Mouse (Mus musculus) skeletal muscle tissue, postnatal 0 days (tissue): Measurements from ENCODE around the gene Abhd14a. TPM values are rescaled to one million over a fixed set of nuclear protein-coding genes. Genes with fewer than 3 reads are reported as not detected.

Experiments used
- polyA plus RNA-seq: library from polyadenylated mRNA; unstranded; fragments of >200 nt; fragmentation: Nextera tagmentation; extraction: Ambion mirVana; gene quantifications from 2 replicates; pipeline ENCODE4 v1.2.1, GENCODE M21; 2015

Gene Abhd14a
- polyA plus RNA-seq: 20.9 and 25.1 TPM in 2 replicates

DNA sequence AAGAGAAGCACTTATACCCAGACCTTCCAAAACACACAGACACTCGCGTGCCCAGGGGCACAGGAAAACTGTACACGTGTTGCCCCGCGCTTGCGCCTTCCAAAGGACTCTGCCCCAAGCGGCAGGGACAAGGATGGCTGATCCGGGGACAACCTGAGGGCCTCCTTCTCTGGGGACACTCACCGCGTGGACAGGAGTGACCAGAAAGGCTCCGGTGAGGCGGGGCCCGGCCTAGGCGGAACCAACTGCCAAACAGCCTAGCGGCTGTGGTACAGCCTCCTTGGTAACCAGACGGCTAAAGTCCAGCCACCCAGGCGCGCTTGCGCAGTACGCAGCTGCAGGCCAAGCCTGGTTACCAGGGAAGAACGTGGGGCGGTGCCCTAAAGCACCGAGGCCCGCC is at the start of gene Abhd14a, which contains the start of gene Abhd14b:
Gene Abhd14a (minus strand): TSS at position 331 of the 400 bp plus-strand sequence.
Gene Abhd14b (plus strand): TSS at position 112 of the 400 bp plus-strand sequence.

DNA sequence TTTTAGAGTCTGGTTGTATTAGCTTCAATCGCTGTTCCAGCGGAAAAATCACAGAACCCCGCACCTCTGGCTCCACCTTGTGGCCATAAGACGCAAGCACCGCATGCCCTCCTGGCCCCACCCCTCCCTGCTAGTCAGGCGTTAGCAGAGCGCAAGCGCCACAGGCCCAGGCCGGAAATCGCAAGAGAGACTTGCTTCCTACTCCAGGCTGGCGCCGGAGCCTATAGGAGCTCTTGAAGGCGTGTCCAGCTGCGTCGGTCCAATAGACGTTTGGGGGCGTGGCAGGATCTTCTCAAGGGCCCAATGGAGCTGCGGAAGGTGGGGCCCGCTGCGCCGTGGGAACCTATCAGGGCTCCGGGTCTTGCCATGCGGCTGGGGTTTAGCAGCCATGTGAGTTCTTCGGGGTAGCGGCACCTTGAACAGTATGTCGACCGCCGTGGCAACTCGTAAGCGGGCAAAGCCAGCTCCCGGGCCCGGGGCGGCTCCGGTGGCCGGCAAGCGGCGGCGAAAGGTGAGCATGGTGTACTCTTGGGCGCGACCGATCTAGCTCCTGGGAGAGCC is 29.5 kb upstream of the Abhd14a start, which contains the start of gene Parp3:
Gene Parp3 (minus strand): TSS at position 26 of the 561 bp plus-strand sequence.

DNA sequence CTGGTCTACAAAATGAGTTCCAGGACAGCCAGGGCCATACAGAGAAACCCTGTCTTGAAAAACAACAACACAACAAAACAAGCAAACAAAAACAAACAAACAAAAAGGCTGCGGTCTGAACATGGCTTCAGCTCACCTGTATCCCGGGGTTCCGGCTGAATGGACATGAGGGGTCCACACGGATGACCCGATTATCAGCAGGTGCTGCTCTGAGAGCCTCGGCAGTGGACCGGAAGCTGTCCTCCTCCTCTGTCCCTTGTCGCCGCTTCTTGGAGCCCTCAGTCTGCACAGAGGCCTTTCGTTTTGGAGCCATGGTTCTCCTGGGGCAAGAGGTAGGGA is 28.2 kb upstream of the Abhd14a start, which contains the start of gene Rrp9:
Gene Rrp9 (plus strand): TSS at position 301 of the 339 bp plus-strand sequence.

DNA sequence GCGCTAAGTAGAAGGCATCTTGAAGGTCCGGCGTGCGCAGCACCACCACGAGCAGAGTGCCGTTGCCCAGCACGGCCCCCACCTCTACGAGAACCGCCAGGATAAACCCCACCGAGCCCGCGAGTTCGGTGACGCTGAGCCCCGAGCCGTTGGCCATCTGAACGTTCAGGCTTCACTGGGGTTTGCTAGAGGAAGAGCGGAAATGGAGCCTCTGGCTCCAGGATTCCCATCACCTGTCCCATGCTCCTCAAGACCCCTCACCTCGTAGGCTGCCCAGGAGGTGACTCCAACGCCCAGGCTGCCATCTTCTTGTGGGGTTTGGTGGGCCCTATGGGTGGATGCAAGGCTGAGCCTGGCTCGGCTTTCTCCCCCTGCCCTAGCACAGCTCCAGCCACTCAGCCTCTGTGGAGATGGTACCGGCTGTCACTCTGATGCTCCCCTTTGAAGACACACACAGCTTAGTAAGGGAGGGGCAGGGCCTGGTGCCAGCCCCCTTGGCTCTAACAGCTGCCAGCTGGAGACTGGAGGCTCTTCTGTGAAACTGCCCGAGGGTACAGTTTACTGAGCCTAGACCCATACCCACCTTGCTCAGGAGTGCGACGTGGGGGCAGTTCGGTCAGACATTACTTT is 18.2 kb upstream of the Abhd14a start, which contains the start of gene Gpr62:
Gene Gpr62 (minus strand): TSS at position 368 of the 630 bp plus-strand sequence.

DNA sequence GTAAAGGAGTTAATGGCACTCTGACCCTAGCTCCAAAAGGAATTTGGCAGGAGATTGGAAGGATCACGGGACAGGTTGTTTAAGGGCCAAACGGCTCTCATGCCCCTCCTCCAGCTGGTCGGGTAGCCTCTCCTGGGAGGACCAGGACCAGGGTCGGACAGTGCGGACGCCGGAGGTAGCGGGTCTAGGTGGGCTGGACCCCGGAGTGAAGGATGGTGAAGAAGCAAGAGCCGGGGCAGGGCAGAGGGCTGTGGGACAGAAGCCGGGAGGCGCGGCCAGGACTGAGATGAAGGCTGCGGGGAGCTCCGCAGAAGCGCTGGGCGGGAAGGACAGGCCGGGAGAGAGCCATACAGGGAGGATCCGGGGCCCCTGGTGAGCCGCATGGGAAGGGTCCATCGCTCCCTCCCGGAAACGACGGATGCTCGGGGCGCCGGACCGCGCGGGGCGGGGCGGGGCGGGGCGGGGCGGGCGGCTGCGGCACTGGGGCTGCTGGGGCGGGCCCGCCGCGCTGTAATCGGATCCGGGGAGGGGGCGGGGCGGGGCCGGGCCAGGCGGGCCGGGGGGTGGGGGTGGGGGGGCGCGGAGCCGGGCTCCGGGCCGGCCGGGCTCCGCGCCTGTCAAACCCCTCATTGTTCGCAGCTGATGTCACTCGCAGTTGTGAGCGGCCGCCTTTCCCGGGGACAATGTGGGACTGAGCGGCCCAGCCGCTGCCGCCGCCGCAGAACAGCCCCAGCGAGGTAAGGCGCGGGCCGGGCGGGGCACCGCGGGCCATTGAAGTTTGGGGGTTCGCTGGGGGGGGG is 6.0 kb upstream of the Abhd14a start, which contains the start of gene Pcbp4:
Gene Pcbp4 (plus strand): TSS at position 21 of the 800 bp plus-strand sequence.

DNA sequence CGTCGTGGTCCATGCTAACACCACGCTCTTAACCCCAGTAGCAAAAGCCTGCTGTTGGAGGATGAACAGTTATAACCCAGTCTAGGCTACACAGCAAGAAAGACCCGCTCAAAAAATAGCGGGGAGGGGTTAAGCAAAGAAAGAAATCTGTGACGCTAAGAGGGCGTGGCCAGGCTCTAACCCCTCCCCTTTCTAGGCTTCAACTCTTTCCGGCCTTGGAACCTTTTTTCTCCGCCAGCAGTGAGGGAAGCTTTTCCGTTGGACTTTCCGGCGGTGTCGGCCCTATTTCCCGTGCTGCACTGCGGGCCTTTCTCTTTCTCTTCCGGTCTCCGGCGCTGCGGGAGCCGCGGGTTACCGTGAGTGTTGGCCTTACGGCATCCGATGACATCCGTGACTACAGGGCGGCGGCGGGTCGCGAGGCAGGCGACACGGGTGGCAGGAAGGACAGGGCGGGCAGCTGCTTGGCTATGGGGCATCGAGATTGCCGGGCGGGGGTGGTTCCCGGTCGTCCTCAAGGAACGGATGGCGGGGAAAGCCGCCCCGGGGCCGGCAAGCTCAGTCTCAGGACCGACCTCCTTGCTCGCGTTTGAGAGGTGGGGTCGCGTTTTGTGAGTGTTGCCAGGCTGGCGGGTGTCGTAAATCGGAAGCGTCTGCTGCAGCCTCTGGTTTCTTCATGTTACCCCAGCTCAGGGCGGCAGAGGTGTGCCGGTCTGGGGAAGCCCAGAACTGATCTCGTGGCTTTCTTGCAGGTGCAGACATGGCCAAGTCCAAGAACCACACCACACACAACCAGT is 18.1 kb downstream of the Abhd14a start, which contains the start of gene Rpl29:
Gene Rpl29 (plus strand): TSS at position 234 of the 794 bp plus-strand sequence.

Other genes starting within 250 kb of the Abhd14a start
- gene Ppm1m, start 247.9 kb downstream of the Abhd14a start, polyA plus RNA-seq: 13.1 and 28.8 TPM in 2 replicates
- gene Twf2, start 244.6 kb downstream of the Abhd14a start, polyA plus RNA-seq: 127 TPM in 2 replicates
- 0.08 and 0.09 TPM in 2 replicates for gene Tlr9, start 225.1 kb downstream of the Abhd14a start, polyA plus RNA-seq
- 171 and 204 TPM in 2 replicates for gene Alas1, start 199.0 kb downstream of the Abhd14a start, polyA plus RNA-seq
- gene Poc1a, start 166.6 kb downstream of the Abhd14a start, polyA plus RNA-seq: 4.8 and 6.3 TPM in 2 replicates
- gene Dusp7, start 79.0 kb downstream of the Abhd14a start, polyA plus RNA-seq: 6.7 and 9.3 TPM in 2 replicates
- 557 and 573 TPM in 2 replicates for gene Rpl29, start 18.2 kb downstream of the Abhd14a start, polyA plus RNA-seq
- gene Acy1, start 9.4 kb downstream of the Abhd14a start, polyA plus RNA-seq: 10.5 and 13.0 TPM in 2 replicates
- gene Abhd14b, start 219 bp downstream of the Abhd14a start, polyA plus RNA-seq: 6.3 and 9.0 TPM in 2 replicates
- gene Pcbp4, start 5.6 kb upstream of the Abhd14a start, polyA plus RNA-seq: 38.6 and 45.3 TPM in 2 replicates
- 0.42 and 0.55 TPM in 2 replicates for gene Gpr62, start 18.3 kb upstream of the Abhd14a start, polyA plus RNA-seq
- 14.6 and 19.1 TPM in 2 replicates for gene Rrp9, start 28.3 kb upstream of the Abhd14a start, polyA plus RNA-seq
- 12.1 and 16.3 TPM in 2 replicates for gene Parp3, start 29.3 kb upstream of the Abhd14a start, polyA plus RNA-seq
- gene Iqcf1, start 52.3 kb upstream of the Abhd14a start, polyA plus RNA-seq: not detected in 2 replicates
- not detected in 2 replicates for gene Iqcf5, start 66.9 kb upstream of the Abhd14a start, polyA plus RNA-seq
- not detected in 2 replicates for gene Iqcf3, start 114.0 kb upstream of the Abhd14a start, polyA plus RNA-seq
- not detected in 2 replicates for gene Iqcf4, start 123.3 kb upstream of the Abhd14a start, polyA plus RNA-seq
- gene Iqcf6, start 178.9 kb upstream of the Abhd14a start, polyA plus RNA-seq: not detected in 2 replicates
- gene Grm2, start 208.4 kb upstream of the Abhd14a start, polyA plus RNA-seq: not detected in 2 replicates
- 34.1 and 39.7 TPM in 2 replicates for gene Tex264, start 238.2 kb upstream of the Abhd14a start, polyA plus RNA-seq